Mouse (Mus musculus) cerebellum, adult 11 months (tissue): ENCODE data around the gene Sec14l2.
A peak's percentile ranks its signal among the peaks of the same experiment; 100 is the strongest.

Experiments used
- DNase-seq: peaks from one replicate; pipeline ENCODE4 v3.0.0; 2022

Gene Sec14l2

DNA sequence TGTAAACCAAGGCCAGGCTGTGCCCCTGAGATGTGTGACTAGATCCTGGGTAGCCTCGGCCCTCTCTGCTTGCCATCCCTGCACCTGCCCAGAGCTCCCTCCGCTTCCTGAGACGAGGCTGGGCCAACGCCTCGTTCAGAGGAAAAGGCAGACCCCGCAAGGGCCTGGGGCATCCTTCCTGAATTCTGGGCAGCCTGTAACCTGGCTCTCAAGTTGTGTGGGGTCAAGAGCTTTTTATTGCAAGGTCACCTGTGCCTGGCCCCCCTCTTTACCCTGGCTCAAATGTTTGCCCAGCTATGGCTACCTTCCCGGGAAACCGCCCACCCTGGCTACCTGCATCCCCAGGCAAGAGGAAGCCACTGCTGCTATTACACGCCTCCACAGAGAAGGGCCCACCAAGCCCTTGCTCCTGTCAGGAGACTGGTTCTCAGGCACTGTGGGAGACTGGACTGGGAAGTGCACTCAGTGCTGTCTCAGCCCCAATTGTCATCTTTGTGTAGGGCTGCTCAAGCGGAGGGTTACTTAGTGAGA lies 26.1 kb downstream of the Sec14l2 start:
- DNase-seq: peak; percentile 47

DNA sequence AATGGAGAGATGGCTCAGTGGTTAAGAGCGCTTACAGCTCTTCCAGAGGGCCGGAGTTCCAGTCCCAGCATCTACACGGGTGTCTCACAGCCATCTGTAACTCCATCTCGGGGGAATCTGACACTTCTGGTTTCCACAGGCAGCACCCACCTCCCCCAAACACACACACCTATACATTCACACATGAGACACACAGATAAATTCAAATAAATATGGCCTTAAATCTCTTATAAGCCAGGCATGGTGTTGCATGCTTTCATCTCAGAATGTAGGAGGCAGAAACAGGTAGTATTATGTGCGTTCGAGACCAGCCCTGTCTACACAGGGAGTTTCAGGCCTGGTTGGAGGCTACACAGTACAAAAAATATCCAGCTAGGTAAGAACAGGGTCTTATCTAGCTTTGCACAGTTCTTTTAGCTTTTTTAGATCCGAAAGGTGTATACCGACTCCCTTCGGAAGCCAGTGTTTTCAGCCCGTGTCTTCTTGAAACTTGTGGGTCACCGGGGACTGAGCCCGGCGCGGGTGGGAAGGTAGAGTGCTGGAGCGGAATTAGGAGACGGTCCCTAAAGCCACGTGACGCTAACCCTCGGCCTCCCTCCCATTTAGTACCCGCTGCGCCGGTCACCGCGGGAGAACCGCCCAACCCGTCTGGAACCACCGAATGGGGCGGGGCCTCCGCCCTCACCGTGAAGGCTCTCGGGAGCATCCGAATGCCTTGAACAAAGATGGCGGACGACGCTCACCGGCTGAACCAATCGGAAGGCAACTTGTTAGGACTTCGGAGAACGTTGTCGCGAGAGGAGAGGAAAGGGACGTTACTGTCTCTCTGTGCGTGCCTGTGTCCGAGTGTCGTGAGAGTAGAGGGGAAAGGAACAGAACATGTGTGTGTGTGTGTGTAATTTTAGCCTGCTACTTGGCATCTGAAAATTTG lies 26.9 kb downstream of the Sec14l2 start:
- DNase-seq: peak; percentile 99

DNA sequence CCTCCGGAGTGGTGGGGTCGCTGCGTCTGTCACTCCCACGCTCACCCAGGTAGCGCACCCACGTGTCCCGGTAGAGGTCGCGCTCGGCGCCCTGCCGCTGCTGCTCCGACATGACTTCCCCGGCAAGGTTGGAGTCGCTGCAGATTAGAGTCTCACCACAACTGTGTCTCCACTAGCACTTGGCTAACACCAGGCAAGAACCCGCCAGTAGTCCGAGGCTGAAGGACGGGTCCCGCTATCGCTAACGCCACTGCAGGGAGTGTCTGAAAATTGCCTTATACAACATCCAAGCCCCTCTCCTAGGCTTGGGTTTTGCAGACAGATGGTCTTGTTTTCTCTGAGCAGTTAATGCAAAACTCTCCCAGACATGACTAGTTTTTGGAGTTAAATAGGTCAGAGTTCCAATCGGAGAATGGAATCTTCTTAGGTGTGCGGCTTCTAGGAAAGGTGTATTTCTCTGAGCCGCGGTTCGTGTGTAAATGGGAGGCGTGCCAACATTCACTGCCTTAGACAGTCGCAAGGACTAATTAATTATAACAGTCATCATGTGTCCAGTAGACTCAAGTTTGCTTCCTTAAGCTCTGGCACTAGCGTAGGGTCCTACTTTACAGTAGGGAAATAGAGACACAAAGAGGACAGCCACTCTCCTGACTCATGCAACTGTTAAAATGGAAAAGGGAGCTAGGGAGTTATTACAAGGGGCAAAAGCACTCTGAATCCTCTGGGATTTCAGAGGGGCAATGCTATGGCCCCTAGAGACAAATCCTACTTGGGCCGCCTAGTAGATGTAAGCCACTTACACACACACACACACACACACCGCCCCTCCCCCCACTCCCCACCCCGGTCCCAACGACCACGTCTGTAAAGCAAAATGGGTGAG lies 27.8 kb downstream of the Sec14l2 start, which contains the start of gene Mtfp1:
Mtfp1 (minus strand) TSS at position 275 of the 883 bp plus-strand sequence.
- DNase-seq: peak; percentile 63

DNA sequence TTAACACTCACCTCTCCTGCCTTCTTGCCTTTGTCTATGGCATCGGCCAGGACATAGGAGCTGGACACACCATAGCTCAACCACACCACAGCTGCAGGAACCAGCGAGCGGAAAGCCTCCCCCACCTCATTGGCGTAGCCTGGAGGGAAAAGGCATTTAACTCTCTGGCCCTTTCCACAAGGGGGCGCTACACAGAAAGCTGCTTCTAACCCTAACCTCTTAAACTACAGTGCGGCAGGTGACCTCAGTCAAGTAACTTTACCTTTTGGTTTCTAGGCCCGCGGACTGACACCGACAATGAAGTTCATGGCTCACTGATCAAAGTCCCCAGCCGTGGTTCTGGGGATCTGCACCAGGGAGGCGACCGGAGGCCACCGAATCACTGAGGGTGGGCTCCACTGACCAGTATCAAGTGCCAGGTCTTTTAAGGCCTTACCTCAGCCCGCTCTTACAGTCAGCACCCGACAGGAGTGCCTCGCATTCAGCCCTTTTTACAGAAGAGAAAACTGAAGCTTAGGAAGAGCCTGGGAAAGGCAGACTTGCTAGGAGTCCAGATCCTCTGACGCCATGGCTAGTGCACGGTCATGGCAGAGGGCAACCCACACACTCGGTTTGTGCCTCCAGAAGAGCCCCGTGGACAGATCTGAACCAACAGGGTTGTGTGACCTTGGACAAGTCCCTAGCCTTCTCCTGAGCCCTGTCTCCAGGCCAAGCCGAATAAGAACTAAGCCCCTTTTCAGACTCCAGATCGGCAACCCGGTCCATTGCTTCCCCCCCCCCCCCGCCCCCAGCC lies 28.6 kb downstream of the Sec14l2 start:
- DNase-seq: peak; percentile 54

DNA sequence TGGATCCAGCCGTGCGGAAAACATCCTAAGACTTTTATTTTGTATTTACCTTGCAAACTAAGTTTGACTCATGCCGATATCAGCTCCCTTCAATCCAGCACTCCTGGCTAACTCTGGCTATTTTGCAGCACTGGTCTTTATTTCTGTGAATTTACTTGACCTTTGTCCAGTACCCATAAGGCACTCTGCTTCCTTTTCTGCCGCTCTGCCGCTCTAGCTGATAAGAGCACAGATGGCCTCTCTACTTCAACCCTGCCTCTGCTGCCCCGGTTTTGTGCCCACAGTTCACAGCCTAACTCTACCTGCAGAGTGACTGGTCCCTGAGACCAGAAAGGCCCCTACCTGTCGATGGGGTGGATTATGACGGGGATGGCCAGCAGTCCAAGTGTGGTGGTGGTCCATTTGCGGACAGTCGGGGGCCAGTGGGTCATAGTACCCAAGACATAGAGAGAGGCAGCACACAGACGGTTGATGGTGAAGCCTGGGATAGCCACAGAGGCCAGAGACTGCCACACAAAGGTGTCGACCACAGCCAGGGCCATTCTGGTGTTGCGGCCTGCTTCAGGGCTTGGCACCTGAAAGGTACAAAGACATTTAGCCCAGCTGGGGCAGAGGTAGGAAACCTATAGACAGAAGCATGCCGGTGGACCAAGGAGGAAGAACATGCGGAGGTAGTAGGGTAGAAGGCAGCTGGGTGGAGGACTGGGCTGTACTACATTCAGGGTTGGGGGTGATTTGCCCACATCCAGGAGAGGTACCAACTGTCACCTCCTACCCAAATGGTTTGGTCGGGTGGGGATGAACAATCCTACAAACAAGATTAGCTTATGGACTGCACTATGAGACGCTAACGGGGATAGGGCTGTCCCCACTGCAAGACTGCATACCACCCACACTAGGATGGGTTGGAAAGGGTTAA lies 29.5 kb downstream of the Sec14l2 start:
- DNase-seq: peak; percentile 25

DNA sequence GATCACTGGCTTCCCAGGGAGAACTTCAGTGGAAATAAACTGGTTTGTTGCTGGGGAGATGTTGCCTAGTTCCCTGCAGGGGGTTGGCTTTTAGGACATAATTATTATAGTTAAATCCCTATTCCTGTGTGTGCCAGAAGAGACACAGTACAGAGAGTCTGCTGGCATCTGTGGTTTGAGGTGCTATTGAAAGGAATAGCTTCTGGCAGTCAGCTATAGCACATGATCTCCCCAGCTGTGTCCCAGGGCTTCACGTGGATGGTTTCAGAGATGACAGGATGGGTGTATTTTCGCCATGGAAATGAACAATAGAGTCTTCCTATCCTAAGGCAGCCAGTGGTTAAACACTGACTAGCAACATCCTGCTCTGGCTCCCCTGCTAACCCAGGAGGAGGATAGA lies 35.9 kb downstream of the Sec14l2 start:
- DNase-seq: no peak

DNA sequence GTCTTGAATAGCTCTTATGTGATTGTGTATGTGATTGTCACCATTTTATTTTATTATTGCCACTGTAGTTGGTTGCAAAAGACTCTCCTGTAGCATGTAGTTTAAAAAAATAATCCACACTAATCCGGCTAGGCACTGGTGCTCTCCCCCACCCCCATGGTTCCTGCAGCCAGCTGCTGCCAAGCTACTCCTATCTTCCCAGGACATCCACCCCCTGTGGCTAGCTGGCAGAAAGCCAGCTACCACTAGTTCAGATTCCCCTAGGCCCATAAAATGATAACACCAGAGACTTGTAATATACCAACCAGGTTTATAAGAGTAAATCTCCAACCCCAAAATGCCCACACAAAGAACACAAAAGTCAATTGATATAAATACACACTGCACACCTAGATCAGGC lies 37.0 kb downstream of the Sec14l2 start:
- DNase-seq: no peak

DNA sequence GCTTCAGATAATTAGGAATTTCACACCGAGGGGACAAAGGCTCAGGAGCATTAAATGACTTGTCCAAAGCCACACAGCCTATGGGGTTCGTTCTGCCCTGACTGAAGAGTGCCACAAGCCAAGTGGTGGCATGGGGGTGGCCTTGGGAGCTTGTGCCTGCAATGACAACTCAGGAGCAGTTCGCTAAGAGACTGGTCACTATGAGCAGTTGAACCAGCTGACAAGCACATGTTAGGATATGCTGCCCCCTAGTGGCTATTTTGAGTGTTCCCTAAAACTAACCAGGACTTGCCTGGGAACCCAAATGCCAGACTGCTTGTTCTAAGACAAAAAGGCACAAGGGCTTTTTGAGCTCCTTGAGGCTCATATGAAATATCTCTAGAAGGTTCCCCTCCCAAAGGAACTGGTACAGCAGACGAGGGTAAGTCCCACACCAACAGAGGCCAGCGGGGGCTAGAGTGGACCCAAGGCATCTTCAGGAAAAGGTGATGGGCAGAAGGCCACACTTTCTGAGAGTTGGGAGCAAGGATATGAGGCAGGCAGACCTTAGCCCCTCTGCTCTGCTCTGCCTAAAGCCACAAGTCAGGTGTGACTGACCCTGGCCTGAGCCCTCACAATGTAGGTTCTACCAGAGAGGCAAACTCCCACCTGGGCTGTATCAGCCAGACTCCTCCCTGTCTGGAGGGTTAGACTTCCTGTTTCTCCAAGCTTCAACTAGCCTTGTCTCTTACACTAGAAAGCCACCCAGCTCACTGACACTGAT lies 39.7 kb downstream of the Sec14l2 start:
- DNase-seq: peak; percentile 51

DNA sequence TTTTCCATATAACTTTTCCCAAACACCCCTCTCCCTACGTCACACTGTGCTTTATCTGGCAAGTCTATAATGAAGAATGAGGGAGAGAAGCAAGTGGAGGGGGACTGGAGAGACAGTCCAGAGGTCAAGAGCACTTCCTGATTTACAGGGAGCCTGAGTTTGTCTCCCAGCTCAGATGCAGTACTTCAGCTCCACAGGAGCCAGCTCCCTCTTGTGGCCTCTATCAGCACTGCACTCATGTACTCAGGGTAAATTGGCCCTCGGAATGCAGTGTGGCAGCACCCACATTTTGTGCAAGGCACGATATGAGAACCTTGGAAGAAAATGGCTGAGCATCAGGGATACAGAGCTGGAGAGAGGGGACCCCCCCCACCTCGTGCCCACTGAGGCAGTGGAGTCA lies 43.0 kb downstream of the Sec14l2 start:
- DNase-seq: peak; percentile 29

DNA sequence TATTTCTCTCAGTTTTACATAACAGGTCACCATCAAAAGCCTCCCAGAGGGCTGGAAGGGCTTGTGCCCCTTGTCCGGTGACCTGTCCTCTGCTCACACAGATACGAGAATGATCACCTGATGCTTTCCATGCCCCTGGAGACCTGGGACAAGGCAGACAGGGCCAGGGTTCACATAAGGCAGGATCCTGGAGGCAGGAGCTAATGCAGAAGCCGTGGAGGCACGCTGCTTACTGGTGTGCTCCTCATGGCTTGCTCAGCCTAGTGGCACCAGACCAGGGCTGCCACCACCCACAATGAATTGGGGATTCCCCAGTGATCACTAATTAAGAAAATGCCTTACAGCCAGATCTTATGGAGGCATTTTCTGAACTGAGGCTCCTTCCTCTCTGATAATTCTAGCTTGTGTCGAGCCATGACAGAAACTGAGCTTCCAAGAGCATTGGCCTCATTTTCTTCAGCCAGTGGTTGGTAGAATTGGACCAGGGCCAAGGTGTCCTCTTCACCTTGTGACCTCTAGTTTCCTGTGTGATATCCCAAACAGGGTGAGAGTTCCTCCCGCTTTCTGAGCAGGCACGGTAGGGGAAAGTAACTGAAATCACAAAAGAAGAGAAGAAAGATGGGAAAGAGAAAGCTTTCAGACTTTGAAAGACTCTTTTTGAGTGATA lies 44.8 kb downstream of the Sec14l2 start:
- no peak for DNase-seq

DNA sequence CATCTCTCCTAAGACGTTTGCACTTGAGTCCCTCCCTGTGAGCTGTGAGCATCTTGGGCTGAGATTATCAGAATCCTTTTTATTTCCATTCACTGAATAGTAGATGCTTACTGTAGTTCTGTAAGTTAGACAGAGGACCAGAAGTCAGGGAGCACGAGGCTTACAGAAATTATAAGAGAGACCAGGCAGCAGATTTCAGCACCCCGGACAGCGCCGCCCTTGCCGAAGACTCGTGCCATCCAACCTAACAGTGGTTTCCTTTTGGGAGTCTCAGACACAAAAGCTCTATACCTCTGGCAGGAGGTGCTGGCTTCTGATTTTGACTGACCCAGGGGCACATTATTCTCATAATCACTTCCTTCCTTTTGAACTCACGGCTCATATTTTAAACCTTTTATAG lies 46.6 kb downstream of the Sec14l2 start:
- no peak for DNase-seq

DNA sequence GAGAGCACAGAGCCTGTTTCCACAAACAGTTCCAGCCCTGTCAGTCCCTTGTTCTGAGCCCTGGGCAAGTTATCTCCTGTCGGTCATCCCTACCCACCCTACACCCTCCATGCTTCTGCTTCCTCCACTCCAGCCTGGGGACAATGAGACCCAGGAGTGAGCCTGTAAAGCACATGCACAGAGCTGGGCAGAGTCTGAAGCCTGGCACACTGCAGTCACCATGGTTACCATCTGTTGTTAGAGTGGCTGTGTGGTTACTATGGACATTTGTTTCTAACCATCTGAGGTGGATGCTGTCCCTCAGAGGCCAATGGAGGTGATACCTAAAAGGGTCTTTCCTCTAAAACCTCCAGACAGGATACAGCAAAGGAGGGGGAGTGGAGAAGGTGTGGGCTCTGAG lies 53.6 kb downstream of the Sec14l2 start:
- no peak for DNase-seq

DNA sequence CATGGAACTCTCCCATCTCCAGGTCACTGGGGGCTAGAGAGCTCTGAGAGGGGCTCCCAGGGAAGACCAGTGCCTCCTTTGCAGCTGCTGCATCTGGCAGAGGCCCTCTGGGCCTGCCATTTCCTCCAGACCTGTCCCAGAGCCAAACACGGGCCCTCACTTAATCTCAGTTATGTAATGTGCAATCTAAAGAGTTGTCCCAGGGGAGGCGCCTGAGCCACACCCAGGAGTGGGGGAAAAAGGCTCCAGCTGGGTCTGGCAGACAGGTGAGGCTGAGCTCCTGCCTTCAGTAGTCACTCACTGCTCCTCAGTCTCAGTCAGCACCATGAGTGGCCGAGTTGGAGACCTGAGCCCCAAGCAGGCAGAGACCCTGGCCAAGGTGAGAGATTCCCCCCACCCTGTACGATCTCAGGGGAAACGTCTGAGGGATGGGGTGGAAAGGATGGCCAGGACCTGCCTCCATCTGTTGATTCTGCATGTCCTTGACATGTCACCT lies 58.5 kb downstream of the Sec14l2 start, which contains the start of gene Sec14l3:
Sec14l3 (plus strand) TSS at position 215 of the 496 bp plus-strand sequence.
- DNase-seq: no peak

DNA sequence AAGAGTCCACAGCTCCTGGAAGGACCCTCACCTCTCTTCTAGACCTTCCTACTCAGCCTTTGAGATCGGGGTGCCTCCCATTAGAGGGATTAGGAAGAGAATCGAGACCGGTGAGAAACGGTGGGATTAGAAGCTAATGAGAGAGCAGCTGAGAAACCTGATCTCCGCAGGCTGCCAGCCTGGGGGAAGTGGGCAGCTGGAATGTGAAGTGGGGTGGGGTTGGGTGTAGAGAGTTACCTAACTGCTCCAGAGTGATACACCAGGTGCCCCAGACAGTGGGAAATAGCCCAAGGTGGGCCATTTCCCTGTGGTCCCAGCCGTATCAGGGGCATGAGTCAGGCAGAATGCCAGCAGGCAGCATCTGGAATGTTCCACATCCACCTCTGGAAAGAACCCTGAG lies 60.2 kb downstream of the Sec14l2 start:
- DNase-seq: no peak

DNA sequence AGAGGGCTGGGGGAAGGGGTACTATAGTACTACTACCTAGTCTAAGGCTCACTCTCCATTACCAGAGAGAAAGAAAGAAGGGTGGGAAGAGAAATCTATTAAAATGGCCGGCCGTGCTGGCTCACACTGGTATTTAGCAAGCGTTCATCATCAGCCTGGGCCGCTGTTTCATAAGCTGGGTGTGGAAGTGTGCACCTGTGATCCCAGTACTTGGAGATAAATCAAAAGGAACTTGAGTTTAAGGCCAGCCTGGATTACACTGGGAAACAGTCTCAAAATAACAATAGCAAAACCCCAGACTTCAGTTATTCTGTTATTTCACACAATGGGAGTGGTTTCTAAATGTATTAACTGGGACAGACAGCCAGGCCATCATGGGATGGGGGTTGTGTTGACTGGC lies 60.7 kb downstream of the Sec14l2 start:
- no peak for DNase-seq

DNA sequence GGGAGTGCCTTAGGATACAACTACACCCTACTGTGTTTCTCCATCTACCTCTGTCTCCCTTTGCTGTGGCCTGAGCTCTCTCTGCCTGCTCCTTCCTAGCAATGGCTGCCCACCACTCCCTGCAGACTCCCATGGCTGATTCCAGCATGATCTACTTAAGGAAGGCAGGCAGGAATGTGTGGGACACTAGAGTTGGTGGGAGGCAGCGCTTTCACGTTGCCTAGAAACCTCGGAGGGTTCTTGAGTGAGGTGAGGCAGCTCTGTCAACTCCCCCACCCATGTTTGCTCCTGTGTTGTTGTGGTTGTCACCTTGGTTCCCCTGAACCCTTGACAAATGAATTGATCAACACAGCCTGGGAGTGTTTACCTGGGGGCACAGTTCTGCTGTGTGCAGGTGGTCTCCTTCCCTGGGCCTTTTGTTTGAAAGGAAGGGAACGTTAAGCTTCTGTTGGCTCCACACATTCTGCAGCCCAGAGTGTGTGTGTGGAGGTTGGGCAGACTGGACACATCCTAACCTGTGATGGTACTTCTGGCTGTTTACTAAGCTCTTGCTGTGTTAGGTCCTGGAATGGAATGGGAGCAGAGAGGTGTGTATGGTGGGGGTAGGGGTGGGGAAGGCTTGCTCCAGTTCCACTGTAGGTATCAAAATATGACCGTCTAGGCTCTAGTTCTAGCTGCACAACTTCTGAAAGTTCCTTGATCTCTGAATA lies 62.2 kb downstream of the Sec14l2 start:
- no peak for DNase-seq

DNA sequence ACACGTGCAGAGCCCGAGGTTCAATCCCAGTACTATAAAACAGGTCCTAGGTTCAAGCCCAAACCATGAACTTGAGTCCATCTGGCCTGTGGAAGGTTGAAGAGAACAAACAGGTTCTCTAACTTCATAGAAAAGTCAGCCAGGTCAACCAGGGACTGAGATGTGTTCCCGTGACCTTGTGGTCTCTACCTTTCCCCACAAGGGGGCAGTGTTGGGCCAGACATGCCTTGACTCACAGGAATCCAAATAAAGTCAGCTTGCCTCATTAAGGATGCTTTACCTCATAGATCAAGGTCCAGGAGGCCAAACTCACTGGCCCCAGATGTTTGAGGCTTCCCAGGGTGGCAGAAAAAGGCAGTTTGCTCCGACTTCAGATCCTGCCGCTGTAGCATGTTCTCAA lies 69.6 kb downstream of the Sec14l2 start:
- peak; percentile 52 for DNase-seq

DNA sequence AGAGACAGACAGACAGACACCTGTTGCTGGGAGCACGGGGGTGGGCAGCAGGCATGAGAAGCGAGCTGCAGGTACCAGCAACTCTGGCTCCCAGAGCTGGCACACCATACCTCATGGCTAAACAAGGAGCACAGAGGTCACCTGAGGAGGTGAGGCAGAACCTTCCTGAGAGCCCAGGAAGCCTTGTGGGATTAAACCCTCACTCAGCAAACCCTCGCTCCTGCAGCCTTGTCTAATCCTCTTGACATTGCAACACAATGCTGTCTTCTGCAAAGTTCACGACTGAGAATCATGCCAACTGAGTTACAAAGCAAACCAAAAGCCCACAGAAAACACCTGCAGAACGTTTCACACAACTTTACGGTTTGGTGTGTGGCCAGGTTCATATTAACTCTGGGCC lies 74.8 kb downstream of the Sec14l2 start:
- no peak for DNase-seq

DNA sequence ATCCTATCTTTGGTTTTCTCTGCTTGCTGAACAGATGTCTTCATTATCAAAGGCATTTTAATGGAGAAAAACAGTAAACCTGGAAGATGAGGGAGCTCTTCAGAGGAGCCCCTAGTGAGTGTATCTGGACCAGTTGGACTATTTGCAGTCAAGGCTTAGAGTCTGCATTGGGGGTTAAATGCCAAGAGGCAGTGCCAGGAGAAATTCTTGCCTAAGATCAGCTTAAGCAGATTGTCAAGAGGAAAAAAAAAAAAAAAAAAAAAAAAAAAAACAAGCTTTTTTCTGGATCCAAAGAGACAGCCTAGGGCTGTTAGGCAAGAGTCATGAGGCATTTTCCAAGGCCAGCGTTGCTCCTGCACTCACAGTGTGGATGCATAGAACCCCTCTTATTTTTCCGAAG lies 75.4 kb downstream of the Sec14l2 start:
- no peak for DNase-seq
